Mouse (Mus musculus) embryo, embryonic 9.5 days (tissue): ENCODE measurements around the gene Ptch1.

Source experiments
- DNase-seq: peaks from one replicate; pipeline ENCODE4 v3.0.0-alpha.2; 2017; ENCODE audit errors: extremely low spot score

Ptch1 gene

DNA sequence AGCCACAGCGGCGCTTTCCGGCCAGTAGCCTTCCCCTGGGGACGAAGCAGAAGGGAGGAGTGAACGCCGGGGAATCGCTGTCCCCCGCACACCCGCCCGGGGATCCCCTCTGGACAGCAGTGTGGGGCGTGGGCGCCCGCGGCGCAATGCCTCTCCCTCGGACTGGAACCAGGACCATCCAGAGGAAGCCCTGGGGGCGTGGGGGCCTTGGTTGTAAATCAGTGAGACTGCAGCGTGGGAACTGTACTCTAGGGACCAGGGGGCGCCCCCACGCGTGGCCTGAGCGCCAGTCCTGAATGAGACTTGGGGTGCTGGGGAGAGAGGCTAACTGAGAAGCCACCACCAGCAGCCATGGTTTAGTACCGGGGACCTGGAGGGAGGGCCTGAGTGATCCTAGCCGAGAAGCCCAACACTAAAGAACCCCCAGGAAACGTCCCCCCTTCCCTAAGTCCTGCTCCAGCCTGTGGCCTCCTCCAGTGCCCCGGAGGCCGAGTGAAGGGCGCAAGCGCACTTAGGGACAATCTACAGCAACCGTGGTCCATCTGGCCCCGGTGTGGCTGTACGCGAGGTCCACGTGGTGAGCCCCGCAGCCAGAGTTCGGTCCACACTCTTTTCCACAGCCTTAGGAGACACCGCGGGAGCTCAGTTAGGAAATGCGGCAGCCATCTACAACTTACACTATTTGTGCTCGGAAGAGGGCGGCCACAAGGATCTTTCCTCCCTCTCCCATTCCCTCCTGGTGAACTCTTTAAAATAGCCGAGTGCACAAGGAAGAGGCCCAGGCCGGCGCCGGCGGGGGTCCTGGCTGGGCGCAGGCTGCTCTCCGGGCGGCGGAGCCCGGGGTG is 9.4 kb downstream of the Ptch1 start:
- peak; percentile 66 for DNase-seq

- DNase-seq: peak; percentile 89
Measured at GRCm38 (mm10) chr13:63562972-63563780, 10.2 kb downstream of the Ptch1 start.

GRCm38 (mm10) chr13:63562141-63562971 is 11.0 kb downstream of the Ptch1 start:
- DNase-seq: no peak

DNA sequence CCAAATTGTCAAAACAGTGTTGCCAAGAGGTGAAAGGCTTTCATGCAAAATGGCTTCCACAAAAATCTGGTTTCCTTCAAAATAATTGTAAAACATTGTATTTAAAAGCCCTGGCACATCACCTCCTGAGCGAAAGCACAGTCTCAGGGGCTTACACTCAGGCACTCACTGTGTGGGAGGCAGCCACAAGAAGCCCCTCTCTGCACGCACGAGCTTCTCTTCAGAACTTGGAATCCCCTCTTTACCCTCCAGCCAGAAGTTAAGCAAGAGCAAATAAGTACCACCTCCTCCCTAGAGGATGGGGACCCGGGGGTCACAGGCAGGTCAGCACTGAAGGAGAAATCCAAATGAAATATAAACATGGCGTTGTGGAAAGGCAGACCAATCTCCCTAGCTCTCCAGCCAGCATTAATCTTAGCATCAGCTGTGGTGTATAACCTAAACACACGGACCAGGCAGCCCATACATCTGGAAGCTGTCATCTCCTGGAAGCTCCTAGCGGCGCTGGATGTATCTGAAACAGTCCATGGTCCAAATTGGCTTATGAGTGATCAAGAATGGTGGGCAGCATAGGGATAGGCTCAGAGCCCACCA is 15.0 kb downstream of the Ptch1 start:
- no peak for DNase-seq

- no peak for DNase-seq
Measured at GRCm38 (mm10) chr13:63556431-63556830, 17.0 kb downstream of the Ptch1 start.

- DNase-seq: no peak
Measured at GRCm38 (mm10) chr13:63555885-63556284, 17.5 kb downstream of the Ptch1 start.

- DNase-seq: no peak
Measured at GRCm38 (mm10) chr13:63554569-63554968, 18.8 kb downstream of the Ptch1 start.

DNA sequence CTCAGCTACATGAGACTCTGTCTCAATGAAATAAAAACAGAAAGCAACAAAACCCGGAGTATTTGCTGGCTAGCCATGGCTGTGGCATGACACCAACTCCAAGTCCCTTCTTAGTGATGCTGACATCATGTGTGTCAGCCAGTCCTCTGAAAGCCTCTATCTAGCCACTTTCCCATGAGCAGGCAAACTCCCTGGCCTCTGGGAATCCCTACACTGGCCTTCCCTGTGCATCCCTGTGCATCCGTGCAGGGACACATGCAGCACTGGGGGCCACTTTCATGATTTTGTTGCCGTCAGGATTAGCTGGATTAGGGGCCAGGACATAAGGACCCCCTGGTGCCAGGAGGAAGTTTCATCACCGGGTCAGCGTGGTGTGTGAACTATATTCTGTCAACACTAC is 20.0 kb downstream of the Ptch1 start:
- DNase-seq: no peak

DNA sequence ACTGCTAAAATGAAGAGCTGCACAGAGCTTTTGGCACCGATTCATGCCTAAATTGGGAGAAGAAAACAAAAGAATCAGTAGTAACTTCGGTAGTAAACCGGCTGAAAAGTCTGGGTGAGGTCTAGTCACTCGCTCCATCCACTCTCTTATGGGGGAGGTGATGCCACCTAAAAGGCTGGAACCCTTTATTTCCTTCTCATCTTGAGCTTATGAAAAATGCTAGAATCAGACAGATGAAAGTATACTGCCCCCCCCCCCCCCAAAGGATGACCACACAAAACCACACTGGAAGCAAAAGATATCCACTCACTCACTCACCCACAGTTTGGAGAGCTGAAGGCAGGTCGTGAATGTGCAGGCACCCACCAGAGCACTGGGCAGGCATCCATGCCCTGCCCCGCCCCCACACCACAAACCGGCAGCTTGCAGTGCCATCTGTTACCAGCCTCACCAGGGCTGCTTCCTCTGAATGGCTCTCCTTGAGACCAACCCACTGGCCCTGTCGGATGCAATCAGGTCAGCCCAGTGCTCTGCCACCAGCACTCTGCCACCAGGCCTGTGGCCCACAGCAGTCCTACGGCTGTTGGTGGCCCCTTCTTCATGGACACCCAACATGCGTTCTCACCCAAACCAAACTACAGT is 21.0 kb downstream of the Ptch1 start:
- no peak for DNase-seq

- no peak for DNase-seq
Measured at GRCm38 (mm10) chr13:63551552-63552290, 21.7 kb downstream of the Ptch1 start.

DNA sequence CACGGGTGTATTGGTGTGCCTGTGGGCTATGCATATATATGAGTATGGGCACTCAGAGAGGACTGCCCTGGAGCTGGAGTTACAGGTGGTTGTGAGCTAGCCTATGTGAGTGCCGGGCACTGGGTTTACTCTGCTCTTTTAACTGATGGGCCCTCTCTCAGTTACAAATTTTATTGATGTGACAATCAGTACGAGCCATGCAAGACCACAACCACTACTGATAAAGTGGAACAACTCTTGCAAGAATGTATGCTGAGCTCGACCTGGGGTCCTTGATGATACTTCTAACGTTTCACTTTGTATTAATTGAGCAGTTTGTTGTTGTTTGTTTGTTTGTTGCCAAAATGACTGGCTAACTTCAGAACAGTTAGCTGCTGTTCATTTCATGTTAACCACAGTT is 23.0 kb downstream of the Ptch1 start:
- DNase-seq: no peak

- DNase-seq: no peak
Measured at GRCm38 (mm10) chr13:63549210-63549609, 24.2 kb downstream of the Ptch1 start.

DNA sequence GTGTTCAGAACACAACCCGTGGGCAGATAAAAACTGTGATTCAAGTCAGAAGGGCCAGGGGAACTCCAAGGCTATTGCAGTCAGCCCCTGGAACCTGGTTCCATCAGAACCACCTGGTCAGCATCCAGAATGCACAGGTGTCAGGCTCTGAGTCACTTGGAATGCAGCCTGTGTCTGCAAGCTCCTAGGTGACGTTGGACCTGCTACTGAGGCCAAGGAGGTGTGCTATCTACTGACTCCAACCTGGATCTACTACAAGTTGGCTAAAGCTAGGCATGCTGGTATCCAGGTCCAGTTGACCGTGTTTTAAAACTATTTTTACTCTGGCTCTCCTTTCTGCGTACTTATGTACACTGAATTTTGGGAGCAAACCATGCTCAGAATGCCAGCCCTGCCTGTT is 24.8 kb downstream of the Ptch1 start:
- no peak for DNase-seq

GRCm38 (mm10) chr13:63545291-63545690 is 28.1 kb downstream of the Ptch1 start:
- no peak for DNase-seq

DNA sequence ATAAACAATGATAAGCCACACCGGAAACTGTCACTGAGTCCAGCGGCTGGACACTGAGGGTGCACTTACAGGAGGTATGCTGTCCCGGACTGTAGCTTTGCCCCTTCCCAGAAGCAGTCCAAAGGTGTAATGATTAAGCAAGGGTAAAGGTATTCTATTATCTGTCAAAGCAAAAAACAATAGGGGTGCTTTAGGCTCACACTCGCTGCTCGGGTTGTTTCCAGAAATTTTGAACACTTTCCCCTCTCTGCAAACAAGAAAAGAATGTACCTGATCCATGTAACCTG is 28.5 kb downstream of the Ptch1 start:
- no peak for DNase-seq

- DNase-seq: no peak
Measured at GRCm38 (mm10) chr13:63544119-63544966, 29.1 kb downstream of the Ptch1 start.

DNA sequence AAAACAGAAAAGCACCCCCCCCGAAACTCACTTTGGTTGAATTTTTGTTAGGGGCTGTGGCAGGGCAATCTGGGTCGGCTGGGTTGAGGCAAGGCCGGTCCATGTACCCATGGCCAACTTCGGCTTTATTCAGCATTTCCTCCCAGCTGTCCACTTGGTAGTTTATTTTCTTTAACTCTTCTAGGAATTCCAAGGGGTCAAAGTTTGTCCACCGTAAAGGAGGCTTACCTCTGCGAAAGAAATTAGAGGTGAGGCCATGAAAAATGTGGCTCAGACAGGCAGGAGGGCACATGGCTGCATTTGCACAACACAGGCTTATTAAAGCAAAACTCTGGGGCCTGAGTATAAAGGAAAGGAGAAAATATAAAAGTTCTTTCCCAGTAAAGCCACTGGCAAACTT is 29.9 kb downstream of the Ptch1 start:
- no peak for DNase-seq

- no peak for DNase-seq
Measured at GRCm38 (mm10) chr13:63542796-63543384, 30.5 kb downstream of the Ptch1 start.

GRCm38 (mm10) chr13:63541510-63541909 is 31.9 kb downstream of the Ptch1 start:
- DNase-seq: no peak
